Mouse (Mus musculus) cerebellum, adult 2 months (tissue): ENCODE data around the gene Smad3.

Experiments used
- CTCF ChIP-seq: fragments of 200-500 bp; IDR thresholded peaks from 2 replicates; pipeline ENCODE4 v1.5.1; 2011; ENCODE audit warnings: low read depth, mild to moderate bottlenecking, control low read depth, low read length, moderate library complexity, borderline replicate concordance; ENCODE audit not compliant: insufficient read depth
- POLR2A ChIP-seq: fragments of 200-500 bp; IDR thresholded peaks from 2 replicates; pipeline ENCODE4 v1.6.1; 2011; ENCODE audit warnings: low read length, control low read depth, borderline replicate concordance; ENCODE audit not compliant: insufficient read depth

- TF ChIP-seq CTCF: no peak
- TF ChIP-seq POLR2A: no peak
These were observed 113.8 kb downstream of the Smad3 start for GRCm38 (mm10) chr9:63644011-63644410.
